Mouse (Mus musculus) hindbrain, postnatal 0 days (tissue): ENCODE measurements around the gene Prss50. TPM values are rescaled to one million over a fixed set of nuclear protein-coding genes. Genes with fewer than 3 reads are reported as not detected.

ENCODE experiments used
- ATAC-seq: fragments of 200-750 bp; cut with Nextera tagmentation; 2 replicates; pipeline ENCODE4 v1.8.0; 2017; ENCODE audit warnings: mild to moderate bottlenecking, moderate TSS enrichment, moderate library complexity
- DNase-seq: peaks from one replicate; pipeline ENCODE4 v3.0.0-alpha.2; 2015; ENCODE audit warnings: low spot score
- H3K27ac ChIP-seq: fragments of 300-500 bp; sonication (generic); 2 replicates; pipeline ENCODE4 v1.5.1; 2014; ENCODE audit warnings: mild to moderate bottlenecking
- H3K27me3 ChIP-seq: fragments of 300-500 bp; sonication (generic); 2 replicates; pipeline ENCODE4 v1.6.1; 2014; ENCODE audit warnings: low read length, mixed read lengths; ENCODE audit not compliant: insufficient read depth
- H3K36me3 ChIP-seq: fragments of 300-500 bp; sonication (generic); 2 replicates; pipeline ENCODE4 v1.6.1; 2014; ENCODE audit warnings: low read length, mixed read lengths; ENCODE audit not compliant: insufficient read depth
- H3K4me1 ChIP-seq: fragments of 300-500 bp; sonication (generic); 2 replicates; pipeline ENCODE4 v1.6.1; 2014; ENCODE audit warnings: antibody characterized with exemption, low read length, mixed read lengths; ENCODE audit not compliant: insufficient read depth
- H3K4me2 ChIP-seq: fragments of 300-500 bp; sonication (generic); 2 replicates; pipeline ENCODE4 v1.6.1; 2014; ENCODE audit warnings: low read depth, mild to moderate bottlenecking, low read length, moderate library complexity, mixed read lengths
- H3K4me3 ChIP-seq: fragments of 300-500 bp; sonication (generic); 2 replicates; pipeline ENCODE4 v1.5.1; 2014; ENCODE audit warnings: low read length
- H3K9ac ChIP-seq: fragments of 300-500 bp; sonication (generic); replicated peaks from 2 replicates; pipeline ENCODE4 v1.6.1; 2014; ENCODE audit warnings: mild to moderate bottlenecking, low read length, moderate library complexity, mixed read lengths
- H3K9me3 ChIP-seq: fragments of 300-500 bp; sonication (generic); 2 replicates; pipeline ENCODE4 v1.6.1; 2016; ENCODE audit warnings: low read length, mixed read lengths
- CTCF ChIP-seq: IDR thresholded peaks from 2 replicates; pipeline ENCODE4 v1.5.1; 2016; ENCODE audit warnings: antibody characterized with exemption, control low read depth, low read depth
- WGBS: fragments of 180-500 bp; shearing (Covaris S2); extraction: QIAGEN DNeasy Blood & Tissue Kit; methylation state at CpG from one replicate; pipeline ENCODE4 v1.1.7; 2014; 5-methylcytosine and 5-hydroxymethylcytosine counted together
- polyA plus RNA-seq: library from polyadenylated mRNA; unstranded; fragments of >200 nt; fragmentation: Nextera tagmentation; extraction: Ambion mirVana; gene quantifications from 2 replicates; pipeline ENCODE4 v1.2.1, GENCODE M21; 2015
- total RNA-seq: library from RNA; depleted of rRNA; stranded (reverse); fragments of >200 nt; gene quantifications from 2 replicates; pipeline ENCODE4 v1.2.3, GENCODE M21; 2014

The Prss50 gene
- total and polyA plus RNA-seq, 2 experiments from 2014 or later, result 1.2 to 1.7 TPM

DNA sequence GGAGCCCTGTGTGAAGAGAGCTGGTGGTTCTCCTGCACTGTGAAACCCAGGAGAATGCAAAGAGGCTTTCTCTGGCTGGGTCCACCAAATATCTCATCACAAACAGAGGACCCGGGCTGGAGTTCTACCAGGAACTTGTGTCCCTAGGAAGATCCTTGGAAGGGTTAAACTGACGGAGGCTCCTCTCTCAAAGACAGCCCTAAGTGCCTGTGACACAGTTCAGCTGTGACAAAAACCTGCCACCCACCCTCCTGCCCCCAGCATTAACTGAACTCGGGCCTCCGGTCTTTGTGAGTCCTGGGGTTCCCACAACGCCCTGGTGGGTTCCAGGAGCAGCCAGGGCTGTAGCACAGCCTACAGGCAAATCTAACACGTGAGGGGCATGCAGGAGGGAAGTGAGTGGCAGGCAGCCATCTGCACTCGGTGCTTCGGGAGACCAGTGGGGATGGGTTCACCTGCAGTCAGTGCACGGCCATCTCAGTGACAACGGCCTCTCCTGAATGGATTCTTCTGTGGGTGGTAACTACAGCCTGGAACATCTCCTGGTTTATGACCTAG, 41.8 kb downstream of the Prss50 start:
- no peak for DNase-seq
- Histone ChIP-seq H3K4me1 (peaks cover 4% of the 10 kb centered on the region; the same call in 1 of the 2 replicates), H3K36me3 (0 out of 2 replicates have a peak, but pooled peaks cover 3% of the 10 kb centered on the region), H3K4me3 (no peak overlapping the region), H3K9me3 (no peaks in the 10 kb centered on the region), H3K27ac (no peak overlapping the region), H3K9ac (no peak overlapping the region), H3K27me3 (no peaks in the 10 kb centered on the region), H3K4me2 (no peak overlapping the region)
- TF ChIP-seq CTCF, result no peak
- no peak for ATAC-seq
- WGBS, result 44% methylated on average over 10 of the region's 10 CpGs

GRCm38 (mm10) chr9:110901204-110901603, 43.4 kb downstream of the Prss50 start:
- no peak for TF ChIP-seq CTCF
- no peak overlapping the region for H3K4me3 ChIP-seq
- H3K9ac ChIP-seq, result no peak overlapping the region
- H3K27me3 ChIP-seq, result no peaks in the 10 kb centered on the region
- H3K9me3 ChIP-seq, result no peaks in the 10 kb centered on the region
- H3K27ac ChIP-seq, result no peak overlapping the region
- no peak overlapping the region for H3K4me2 ChIP-seq
- H3K36me3 ChIP-seq, result 0 out of 2 replicates have a peak, but pooled peaks cover 3% of the 10 kb centered on the region
- no peaks in the 10 kb centered on the region; the same call in 1 of the 2 replicates for H3K4me1 ChIP-seq
- 63% methylated on average over 6 of the region's 6 CpGs for WGBS
- no peak for ATAC-seq
- DNase-seq, result no peak

DNA sequence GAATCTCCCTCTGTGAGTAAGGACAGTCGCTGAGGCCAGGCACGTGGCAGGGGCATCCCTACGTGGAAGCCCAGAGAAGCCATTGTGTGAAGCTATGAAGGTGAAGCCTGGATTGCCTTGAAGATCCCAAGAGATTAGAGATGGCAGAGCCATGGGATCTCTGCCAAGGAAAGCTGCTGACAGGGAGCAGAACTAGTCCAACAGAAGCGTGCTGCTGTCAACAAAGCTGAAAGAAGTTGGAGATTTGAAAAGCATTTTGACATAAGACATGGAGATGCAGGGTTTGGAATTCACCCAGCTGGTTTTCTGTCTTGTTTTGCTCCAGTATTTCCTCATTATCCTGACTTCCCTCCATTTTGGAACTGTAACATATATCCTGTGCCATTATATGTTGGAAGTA, 44.5 kb downstream of the Prss50 start:
- no peaks in the 10 kb centered on the region for H3K4me1 ChIP-seq
- no peak overlapping the region for H3K4me3 ChIP-seq
- H3K27ac ChIP-seq, result no peak overlapping the region
- DNase-seq (no peak), ATAC-seq (no peak)
- no peaks in the 10 kb centered on the region for H3K27me3 ChIP-seq
- 0 out of 2 replicates have a peak, but pooled peaks cover 3% of the 10 kb centered on the region for H3K36me3 ChIP-seq
- no peak for TF ChIP-seq CTCF
- no peaks in the 10 kb centered on the region for H3K9me3 ChIP-seq
- WGBS, result 62% methylated on average over 4 of the region's 4 CpGs
- no peak overlapping the region for H3K4me2 ChIP-seq
- no peak overlapping the region for H3K9ac ChIP-seq

DNA sequence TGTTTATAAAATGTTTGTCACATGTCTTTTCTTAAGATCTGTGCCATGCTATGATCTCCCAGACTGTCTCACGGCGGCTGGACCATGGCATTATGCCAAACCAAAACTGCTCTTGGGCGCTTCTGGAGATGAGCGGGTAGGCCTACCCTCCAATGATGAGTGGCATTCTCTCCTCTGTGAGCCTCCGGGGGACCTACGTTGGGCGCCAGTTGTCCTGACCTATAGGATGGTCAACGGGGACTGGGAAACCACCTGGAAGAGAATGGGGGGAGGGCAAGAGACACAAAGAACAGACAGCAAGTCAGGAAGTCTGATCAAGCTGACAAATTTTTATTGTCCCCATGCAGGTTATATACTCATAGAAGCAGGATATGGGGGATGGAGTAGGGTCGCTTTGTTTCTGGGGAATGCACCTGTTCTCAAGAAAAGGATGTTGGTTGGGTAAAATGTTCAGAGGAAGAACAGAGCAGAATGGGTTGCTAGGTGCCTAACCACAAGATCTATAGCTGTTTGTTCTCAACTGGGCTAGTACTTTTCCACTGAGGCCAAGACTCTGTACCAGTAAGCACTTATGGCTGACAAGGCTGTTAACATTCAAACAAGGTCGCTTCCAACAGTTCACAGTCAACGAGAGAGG, 49.6 kb downstream of the Prss50 start:
- ATAC-seq, result no peak
- no peak overlapping the region for H3K4me2 ChIP-seq
- H3K4me1 ChIP-seq, result no peaks in the 10 kb centered on the region
- no peak for TF ChIP-seq CTCF
- no peak overlapping the region for H3K27ac ChIP-seq
- no peaks in the 10 kb centered on the region for H3K9me3 ChIP-seq
- no peak overlapping the region for H3K9ac ChIP-seq
- DNase-seq, result no peak
- no peaks in the 10 kb centered on the region for H3K27me3 ChIP-seq
- H3K36me3 ChIP-seq, result no peaks in the 10 kb centered on the region
- no peak overlapping the region for H3K4me3 ChIP-seq
- 91% methylated on average over 11 of the region's 11 CpGs for WGBS

- DNase-seq (no peak), ATAC-seq (no peak)
- WGBS, result 78% methylated on average over 4 of the region's 4 CpGs
- no peak for TF ChIP-seq CTCF
- H3K4me3 ChIP-seq, result no peak overlapping the region
- no peaks in the 10 kb centered on the region for H3K4me1 ChIP-seq
- H3K9me3 ChIP-seq, result no peaks in the 10 kb centered on the region
- H3K27me3 ChIP-seq, result no peaks in the 10 kb centered on the region
- H3K27ac ChIP-seq, result no peak overlapping the region
- no peak overlapping the region for H3K9ac ChIP-seq
- H3K36me3 ChIP-seq, result no peaks in the 10 kb centered on the region
- H3K4me2 ChIP-seq, result no peak overlapping the region
These were observed 50.3 kb downstream of the Prss50 start for GRCm38 (mm10) chr9:110907838-110908630.

DNA sequence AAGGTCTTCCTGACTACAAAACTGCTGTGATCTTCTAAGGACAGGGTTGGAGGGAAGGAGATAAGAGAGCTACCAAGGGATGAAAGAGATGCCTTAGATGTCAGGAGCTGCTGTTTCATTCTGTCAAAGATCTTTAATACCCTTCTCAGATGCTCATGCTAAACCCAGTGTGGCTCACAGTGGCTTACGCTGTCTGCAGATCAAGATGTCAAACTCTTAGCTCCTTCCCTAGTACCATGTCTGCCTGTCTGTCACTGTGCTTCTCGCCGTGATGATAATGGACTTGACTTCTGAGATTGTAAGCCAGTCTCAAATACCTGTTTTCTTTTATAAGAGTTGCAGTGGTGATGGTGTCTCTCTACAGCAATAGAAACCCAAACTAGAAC, 50.9 kb downstream of the Prss50 start:
- ATAC-seq, result no peak
- Histone ChIP-seq H3K9me3 (no peaks in the 10 kb centered on the region), H3K4me1 (no peaks in the 10 kb centered on the region), H3K4me3 (no peak overlapping the region), H3K27ac (no peak overlapping the region), H3K27me3 (no peaks in the 10 kb centered on the region), H3K4me2 (no peak overlapping the region), H3K9ac (no peak overlapping the region), H3K36me3 (no peaks in the 10 kb centered on the region)
- no peak for DNase-seq
- WGBS, result 97% methylated on average over 3 of the region's 3 CpGs
- no peak for TF ChIP-seq CTCF
